Mouse (Mus musculus) spleen, postnatal 36 days (tissue): ENCODE measurements at regions not wholly inside any gene's neighbourhood (a gene's known extent, or its start where the extent isn't known, plus 50 kb on each side); places are given as distances from the start of the nearest gene placed in this dataset.

ENCODE experiments used
- DNase-seq, 2 experiments: peaks; one replicate each; pipeline ENCODE4 v3.0.0; 2022; ENCODE audit warnings: low spot score in 2 of 2, mixed read lengths in 1 of 2

- DNase-seq: no peak
These were observed 60.0 kb upstream of the Myom1 start for GRCm38 (mm10) chr17:70942478-70942877.

- DNase-seq: no peak
These were observed 68.2 kb upstream of the Myom1 start for GRCm38 (mm10) chr17:70934258-70934657.

DNA sequence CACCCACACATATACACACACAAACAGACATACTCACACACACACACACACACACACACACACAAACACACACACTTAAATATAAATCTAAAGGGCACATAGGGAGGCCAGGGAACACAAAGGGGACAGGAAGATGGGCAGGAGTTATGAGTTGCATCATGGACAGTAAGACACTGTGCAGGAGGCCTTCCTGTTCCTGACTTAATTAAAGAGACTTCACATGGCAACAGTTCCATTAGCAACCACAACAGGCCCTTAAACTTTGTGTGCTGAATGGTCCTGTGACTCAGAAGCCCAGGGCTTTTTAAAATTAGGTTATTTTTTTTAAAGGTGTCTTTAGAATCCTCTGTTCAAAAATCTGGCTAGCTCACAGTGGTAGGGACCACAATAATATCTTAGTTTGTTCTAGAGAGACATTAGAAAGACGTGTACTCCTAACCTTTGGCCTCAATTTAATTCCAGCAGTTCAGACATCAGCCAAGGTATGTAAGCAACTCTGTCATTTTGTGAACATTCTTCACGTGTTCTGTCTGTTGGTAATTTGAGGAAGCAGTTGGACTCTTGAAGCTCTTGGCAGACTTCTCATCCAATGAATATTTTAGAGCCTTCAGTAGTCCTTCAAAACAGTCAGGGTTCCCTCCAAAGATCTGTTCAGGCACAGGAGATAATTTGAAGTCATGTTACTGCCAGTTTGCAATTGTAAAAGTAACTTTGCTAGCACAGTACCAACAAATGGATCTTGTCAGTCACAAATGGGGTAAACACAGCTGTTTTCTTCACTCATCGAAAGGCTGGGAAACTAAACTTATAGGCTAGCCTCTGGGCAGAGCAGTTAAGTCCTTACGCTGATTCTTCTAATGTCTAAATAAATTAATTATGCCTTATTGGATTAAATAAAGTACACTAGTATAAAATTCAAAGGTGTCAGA lies 69.0 kb upstream of the Myom1 start:
- DNase-seq: no peak

DNA sequence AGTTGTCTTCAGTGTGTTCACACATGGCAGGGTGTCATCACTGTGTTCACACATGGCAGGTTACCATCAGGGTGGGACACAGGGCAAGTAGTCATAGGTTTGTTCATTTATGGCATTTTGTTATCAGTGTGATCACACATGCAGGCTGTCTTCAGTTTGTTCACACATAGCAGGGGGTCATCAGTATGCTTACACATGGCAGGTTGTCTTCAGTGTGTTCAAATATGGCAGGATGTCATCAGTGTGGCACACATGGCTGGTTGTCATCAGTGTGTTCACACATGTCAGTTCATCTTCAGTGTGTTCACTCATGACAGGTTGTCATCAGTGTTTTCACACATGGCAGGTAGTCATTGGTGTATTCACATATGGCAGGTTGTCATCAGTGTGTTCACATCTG lies 69.9 kb upstream of the Myom1 start:
- DNase-seq: no peak

GRCm38 (mm10) chr17:70930600-70930999 lies 71.8 kb upstream of the Myom1 start:
- DNase-seq: no peak

DNA sequence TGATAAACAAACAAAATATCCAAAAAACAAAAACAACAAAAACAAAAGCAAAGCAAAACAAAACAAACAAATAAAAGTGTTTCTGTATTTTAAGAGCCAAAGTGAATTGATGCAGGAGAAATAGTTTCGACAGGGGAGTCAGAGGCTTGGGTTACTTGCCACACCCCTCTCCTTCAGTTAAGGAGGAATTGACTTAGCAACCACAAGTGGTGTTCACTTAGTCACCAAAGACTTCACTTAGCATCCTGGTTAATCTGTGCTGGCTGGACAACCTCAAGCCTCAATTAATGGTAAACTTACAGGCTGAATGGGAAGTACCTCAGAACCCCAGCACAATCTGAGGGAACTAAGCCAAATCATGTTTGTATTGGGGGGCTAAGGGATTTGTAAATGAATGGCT lies 72.9 kb upstream of the Myom1 start:
- DNase-seq: no peak

DNA sequence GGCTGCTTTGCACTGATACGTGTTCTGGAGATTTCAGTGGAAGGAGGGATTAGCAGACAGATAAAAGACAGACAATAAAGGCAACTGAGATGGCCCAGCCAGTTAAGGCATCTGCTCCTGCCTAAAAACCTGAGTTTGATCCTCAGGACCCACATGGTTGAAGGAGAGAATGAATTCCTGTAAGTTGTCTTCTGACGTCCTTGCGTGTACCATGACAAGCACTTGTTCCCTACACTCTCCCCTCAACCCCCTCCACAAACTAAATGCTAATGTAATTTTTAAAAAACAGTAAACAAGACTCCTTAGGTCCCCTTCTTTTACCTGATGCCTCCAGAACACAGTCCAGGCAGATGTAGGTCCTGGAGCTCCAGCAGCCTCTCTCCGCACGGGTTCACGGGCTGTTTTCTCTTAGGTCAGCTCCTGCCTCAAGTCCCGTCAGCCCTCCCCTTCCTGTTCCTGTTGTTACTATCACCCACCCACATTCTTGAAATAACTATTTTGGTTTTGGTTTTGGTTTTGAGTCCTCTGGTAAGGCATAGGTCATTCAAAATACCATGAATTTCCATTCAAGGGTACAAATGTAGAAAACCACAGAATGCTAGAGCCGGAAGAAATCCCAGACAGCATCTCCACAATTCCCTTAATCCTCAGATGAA lies 71.3 kb upstream of the Tgif1 start:
- DNase-seq: peak; percentile 53

DNA sequence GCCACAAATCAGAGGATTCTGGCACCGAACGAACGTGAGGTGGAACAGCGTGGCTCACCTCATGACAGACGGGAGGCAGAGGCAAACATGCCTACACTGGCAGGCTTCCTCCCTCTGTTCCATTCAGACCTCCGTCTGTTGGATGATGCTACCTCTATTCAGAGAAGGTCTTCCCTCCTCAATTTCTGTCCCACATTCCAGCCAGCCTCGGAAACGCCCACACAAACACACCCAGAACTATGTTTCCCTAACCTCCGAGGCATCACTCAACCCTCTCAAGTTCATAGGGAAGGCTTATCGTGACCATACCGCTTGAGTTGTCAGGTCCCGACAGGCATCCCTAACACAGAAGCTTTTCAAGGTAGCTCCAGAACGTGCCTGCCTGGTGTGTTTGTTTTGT lies 68.3 kb upstream of the Tgif1 start:
- no peak for DNase-seq

DNA sequence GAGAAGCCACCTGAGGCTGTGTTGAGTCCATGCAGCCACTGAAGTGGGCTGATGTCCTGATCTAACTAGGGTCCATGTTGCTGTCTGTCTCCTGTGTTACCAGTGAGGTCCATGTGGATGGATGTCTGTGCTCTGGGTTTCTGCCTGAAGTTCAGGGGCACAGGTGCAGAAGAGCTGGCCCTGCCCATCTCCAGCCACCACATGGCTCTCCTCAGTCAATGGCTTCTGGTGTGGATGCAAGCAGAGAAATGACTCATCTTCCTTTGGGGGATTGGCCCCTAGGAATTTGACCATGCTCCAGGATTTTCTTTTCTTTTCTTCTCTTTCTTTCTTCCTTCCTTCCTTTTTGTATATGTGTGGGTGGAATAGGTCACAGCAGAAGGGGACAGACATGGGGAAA lies 66.8 kb upstream of the Tgif1 start:
- no peak for DNase-seq

DNA sequence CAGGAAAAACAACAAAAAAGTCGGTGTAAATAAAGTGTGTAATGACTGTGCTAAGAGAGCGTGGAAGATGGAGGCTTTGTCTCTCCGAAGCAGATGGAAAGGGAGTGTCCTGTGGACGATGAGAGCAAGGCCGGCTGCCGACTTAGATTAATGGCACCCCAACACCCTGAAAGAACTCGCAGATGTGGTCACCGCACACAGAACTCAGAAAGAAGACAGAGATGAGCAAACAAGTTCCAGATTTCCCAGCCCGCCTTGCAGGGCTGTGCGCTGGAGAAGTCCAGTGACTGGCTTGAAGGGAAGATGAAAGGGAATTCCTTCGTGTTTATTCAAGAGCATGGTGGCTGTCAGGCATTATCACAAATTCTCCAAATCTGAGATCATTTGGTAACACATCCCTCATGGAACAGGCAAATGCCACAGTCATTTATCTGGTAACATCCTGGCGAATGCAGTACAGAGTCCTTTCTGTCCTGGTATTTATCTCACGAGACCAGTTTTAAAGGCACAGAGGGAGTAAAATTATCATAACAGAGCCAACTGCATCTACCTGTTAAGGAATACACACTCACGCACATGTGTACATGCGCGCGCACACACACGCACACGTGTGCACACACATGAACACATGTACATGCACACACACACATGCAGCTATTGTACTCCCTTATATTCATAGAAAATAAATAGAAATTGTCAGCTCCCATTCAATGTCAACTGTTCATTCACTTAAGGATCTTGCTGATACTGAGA lies 64.0 kb upstream of the Tgif1 start:
- no peak for DNase-seq

DNA sequence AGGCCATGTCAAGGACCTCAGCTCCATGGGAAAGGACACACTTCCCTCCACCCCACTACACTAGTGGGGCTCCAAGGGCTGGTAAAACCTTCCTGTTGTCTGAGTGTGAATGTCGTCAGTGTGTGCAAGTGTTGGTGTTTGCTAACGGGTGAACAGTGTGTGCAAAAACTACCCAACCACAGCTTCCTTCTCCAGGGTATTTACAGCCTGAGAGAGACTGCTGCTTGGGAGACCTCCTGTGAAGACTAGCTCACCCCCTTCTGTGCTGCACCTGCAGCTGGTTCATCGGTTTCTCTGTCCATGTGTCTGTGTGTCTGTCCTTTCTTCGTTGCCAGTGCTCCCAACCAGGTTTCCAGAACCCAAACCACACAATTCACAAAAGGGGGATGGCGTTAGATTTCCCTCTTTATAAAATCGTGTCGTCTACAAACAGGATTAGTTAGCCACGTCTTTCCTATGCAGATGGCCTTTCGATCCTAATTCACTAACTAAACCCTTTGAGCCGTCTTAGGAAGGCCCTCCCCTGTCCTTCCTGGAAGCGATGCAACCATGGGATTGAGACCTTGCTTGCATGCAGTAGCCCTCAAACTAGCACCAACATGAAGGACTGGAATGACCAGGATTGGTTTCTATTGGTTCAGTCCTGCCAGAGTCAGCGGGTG lies 62.9 kb upstream of the Tgif1 start:
- DNase-seq: no peak

DNA sequence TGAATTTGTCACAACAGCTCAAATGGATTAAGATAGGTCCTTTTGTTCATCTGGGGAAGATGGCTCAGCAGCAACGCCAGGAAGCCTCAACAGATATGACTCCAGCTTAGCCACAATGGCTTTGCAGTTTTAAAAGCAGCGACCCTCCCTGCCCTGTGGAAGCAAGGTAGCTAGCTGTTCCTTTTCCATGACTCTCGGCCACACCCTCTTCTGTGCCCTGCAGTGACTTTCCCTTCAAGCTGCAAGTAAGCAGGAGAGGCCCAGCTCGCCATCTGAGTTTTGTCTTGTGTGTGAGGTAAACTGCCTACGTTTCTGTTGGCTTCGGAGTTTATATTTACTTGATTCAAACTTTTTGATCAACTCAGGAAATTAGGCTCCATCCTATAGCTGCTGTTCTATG lies 62.1 kb upstream of the Tgif1 start:
- DNase-seq: no peak

- DNase-seq: no peak
These were observed 56.9 kb upstream of the Tgif1 start for GRCm38 (mm10) chr17:70910238-70910637.

DNA sequence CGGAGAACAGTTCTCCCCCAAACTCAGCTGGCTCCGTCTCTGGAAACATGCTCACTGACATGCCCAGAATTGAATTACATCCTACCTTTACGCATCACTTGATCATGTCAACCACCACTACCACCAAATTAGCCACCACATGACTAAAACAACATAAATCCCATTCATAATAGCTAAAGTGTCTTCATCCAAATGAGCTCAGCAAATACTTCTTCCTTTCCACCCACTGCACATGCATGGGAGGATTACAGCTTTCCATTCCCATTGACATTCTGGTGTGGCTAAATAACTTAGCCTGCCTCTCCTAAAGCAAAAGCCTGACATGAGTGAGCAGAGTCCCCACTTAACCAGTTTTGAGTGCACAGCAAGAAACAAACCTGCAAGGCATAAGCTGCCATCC lies 56.2 kb upstream of the Tgif1 start:
- DNase-seq: no peak

GRCm38 (mm10) chr17:70908328-70908727 lies 55.0 kb upstream of the Tgif1 start:
- DNase-seq: no peak
